Comparison of ENCODE assay signal across 20 mouse cellular contexts in the genomic region with DNA sequence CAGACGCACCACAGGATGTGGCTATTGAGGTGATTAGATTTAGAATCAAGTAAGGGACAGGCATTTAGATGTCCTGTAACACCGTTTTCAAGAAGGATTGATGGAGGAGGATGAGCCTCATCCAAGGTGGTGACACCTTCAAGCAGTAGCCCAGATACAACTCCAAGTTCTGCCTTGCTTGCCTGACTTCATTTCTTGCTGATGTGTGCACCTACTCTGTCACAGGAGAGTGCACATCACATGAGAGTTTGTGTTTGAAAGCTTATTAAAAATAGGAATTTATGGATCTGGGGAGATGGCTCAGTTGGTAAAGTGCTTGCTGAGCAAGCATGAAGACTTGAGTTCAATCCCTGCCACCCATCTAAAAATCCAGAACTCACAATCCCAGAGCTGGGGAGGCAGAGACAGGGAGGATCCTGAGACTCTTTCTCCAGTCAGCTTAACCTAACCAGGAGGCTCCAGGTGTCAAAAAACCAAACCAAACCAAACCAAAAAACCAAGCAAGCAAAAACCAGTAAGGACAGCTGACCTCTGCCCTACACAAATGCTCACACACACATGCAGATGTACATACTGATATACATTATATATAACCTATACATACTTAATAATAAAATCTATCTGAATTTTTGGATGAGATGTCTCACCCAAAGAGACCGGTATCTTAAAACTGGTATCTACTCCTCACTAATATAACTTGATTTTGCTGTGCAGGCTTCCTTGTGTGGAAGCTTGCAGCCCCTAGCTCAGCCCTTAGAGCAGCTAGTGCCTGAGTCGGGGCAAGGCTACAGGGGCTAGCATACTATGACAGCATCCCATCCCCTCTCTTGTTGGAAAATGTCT. TPM values are rescaled to one million over a fixed set of nuclear protein-coding genes. Genes with fewer than 3 reads are reported as not detected.
DNase-seq lines count a peak whose midpoint lies in the region; ATAC-seq and TF ChIP-seq lines count a peak whose summit lies in the region.
"Had no signal": no experiment of that assay in that cellular context is flagged by ENCODE, and none has a peak within 500 bp of the region (broad histone marks: within the 10 kb centered on the region; RNA-seq: fewer than 3 reads in every experiment).

No protein-coding gene starts in this region.

- H3K4me1 ChIP-seq in kidney, adult 2 months (ENCODE audit: control insufficient read depth, insufficient read depth, low read length): no peaks in the 10 kb centered on the region
- no peaks in the 10 kb centered on the region for H3K4me1 ChIP-seq in stomach, postnatal 0 days (replicated peaks; ENCODE audit: control insufficient read depth, insufficient read depth)
- no peaks in the 10 kb centered on the region for H3K4me1 ChIP-seq in forebrain, embryonic 14.5 days (ENCODE audit: control insufficient read depth, insufficient read depth, low read length)
- H3K4me1 ChIP-seq: heart, embryonic 15.5 days; limb, embryonic 12.5 days had no signal

- H3K4me3 ChIP-seq in kidney, adult 2 months (ENCODE audit: insufficient read depth, low read depth, low read length): no peak overlapping the region
- H3K4me3 ChIP-seq in stomach, postnatal 0 days (ENCODE audit: low read depth, low read length): no peak overlapping the region
- H3K4me3 ChIP-seq in forebrain, embryonic 14.5 days (ENCODE audit: low read depth, low read length): no peak overlapping the region
- H3K4me3 ChIP-seq: heart, embryonic 15.5 days; limb, embryonic 12.5 days; myocyte had no signal

- H3K4me2 ChIP-seq in stomach, postnatal 0 days (replicated peaks; ENCODE audit: low read depth): no peak overlapping the region
- H3K4me2 ChIP-seq in forebrain, embryonic 14.5 days (ENCODE audit: low read length): no peak overlapping the region
- H3K4me2 ChIP-seq: heart, embryonic 15.5 days; limb, embryonic 12.5 days had no signal

- no peak overlapping the region for H3K9ac ChIP-seq in stomach, postnatal 0 days (ENCODE audit: low read length)
- no peak overlapping the region for H3K9ac ChIP-seq in forebrain, embryonic 14.5 days (ENCODE audit: low read length)
- H3K9ac ChIP-seq: heart, embryonic 15.5 days; limb, embryonic 12.5 days had no signal

- H3K27ac ChIP-seq in kidney, adult 2 months (ENCODE audit: insufficient read depth, low read depth, low read length): no peak overlapping the region
- no peak overlapping the region for H3K27ac ChIP-seq in stomach, postnatal 0 days (replicated peaks)
- H3K27ac ChIP-seq in forebrain, embryonic 14.5 days (ENCODE audit: low read depth, low read length): no peak overlapping the region
- H3K27ac ChIP-seq: heart, embryonic 15.5 days; limb, embryonic 12.5 days had no signal

- DNase-seq in kidney, adult 2 months: peak; percentile 6
- no peak for DNase-seq in kidney, postnatal 4 days
- DNase-seq in thymus, postnatal 0 days (ENCODE audit: low spot score): peak; percentile 21
- no peak for DNase-seq in thymus, postnatal 25 days
- peak; percentile 1 for DNase-seq in embryo, embryonic 11 days
- peak; percentile 19 for DNase-seq in stomach, postnatal 0 days (ENCODE audit: low spot score)
- DNase-seq in heart, adult 9 months (ENCODE audit: low spot score in 2 of 2): no peak
- DNase-seq in forebrain, embryonic 14.5 days (ENCODE audit: low spot score): no peak
- DNase-seq: adrenal gland, postnatal 14 days; cerebellum, postnatal 25 days; gastrocnemius, postnatal 14 days; kidney, postnatal 25 days; lung, adult 2 months; right cerebral cortex, postnatal 4 days; thymus, postnatal 4 days had no signal

- TF ChIP-seq EP300 in stomach, postnatal 0 days (optimal IDR thresholded peaks at IDR 0.05): no peak

- no peak for TF ChIP-seq CTCF in kidney, adult 2 months (conservative IDR thresholded peaks at IDR 0.05; ENCODE audit: insufficient read depth, insufficient read length, low read depth, low read length)
- no peak for TF ChIP-seq CTCF in stomach, postnatal 0 days (IDR thresholded peaks at IDR 0.05; ENCODE audit: low read depth)

- no peak for ATAC-seq in stomach, postnatal 0 days (ENCODE audit: low FRiP score, low TSS enrichment)
- no peak for ATAC-seq in forebrain, embryonic 14.5 days
- ATAC-seq: inflammation-experienced regulatory T-cells, adult 6 months had no signal

- H3K27me3 ChIP-seq in kidney, adult 2 months (replicated peaks; ENCODE audit: control insufficient read depth, insufficient read depth, low read length): no peaks in the 10 kb centered on the region
- no peaks in the 10 kb centered on the region for H3K27me3 ChIP-seq in stomach, postnatal 0 days (ENCODE audit: control insufficient read depth, insufficient read depth, low read length)
- no peaks in the 10 kb centered on the region for H3K27me3 ChIP-seq in forebrain, embryonic 14.5 days (replicated peaks; ENCODE audit: control insufficient read depth, insufficient read depth, low read length)
- H3K27me3 ChIP-seq: heart, embryonic 15.5 days; limb, embryonic 12.5 days had no signal

- WGBS in kidney, adult 2 months: 62% methylated on average over 4 of the region's 4 CpGs
- 58% methylated on average over 4 of the region's 4 CpGs for WGBS in stomach, postnatal 0 days
- 63% methylated on average over 4 of the region's 4 CpGs for whole genome bisulfite sequencing in forebrain, embryonic 14.5 days

- H3K36me3 ChIP-seq in kidney, adult 2 months (ENCODE audit: control insufficient read depth, insufficient read depth, low read length): no peaks in the 10 kb centered on the region
- H3K36me3 ChIP-seq in stomach, postnatal 0 days (ENCODE audit: control insufficient read depth, insufficient read depth, low read length): no peaks in the 10 kb centered on the region
- H3K36me3 ChIP-seq in forebrain, embryonic 14.5 days (ENCODE audit: control insufficient read depth, insufficient read depth, low read length): no peaks in the 10 kb centered on the region
- H3K36me3 ChIP-seq: heart, embryonic 15.5 days; limb, embryonic 12.5 days had no signal

- TF ChIP-seq POLR2A in kidney, adult 2 months (IDR thresholded peaks at IDR 0.05; ENCODE audit: low read depth, low read length): no peak

- H3K9me3 ChIP-seq in stomach, postnatal 0 days (ENCODE audit: control insufficient read depth, low read length): peaks cover 23% of the 10 kb centered on the region
- H3K9me3 ChIP-seq in forebrain, embryonic 14.5 days (replicated peaks; ENCODE audit: control insufficient read depth, low read length): peaks cover 59% of the 10 kb centered on the region

RNA-seq across cellular contexts. Expression of gene Trpm8, which starts 21.4 kb away (rescaled TPM):
- polyA plus RNA-seq in kidney, adult 2 months (2012; rRNA removed): not detected in 2 replicates
- not detected in 2 replicates for polyA plus RNA-seq in thymus, postnatal 0 days (2015; fragmentation: Nextera tagmentation; extraction: Ambion mirVana)
- polyA plus RNA-seq in stomach, postnatal 0 days (2015; fragmentation: Nextera tagmentation; extraction: Ambion mirVana): 0.02 and 0.06 TPM in 2 replicates
- polyA plus RNA-seq in forebrain, embryonic 14.5 days (2014; fragmentation: Nextera tagmentation; extraction: Ambion mirVana): not detected in 2 replicates
- polyA plus RNA-seq: heart, embryonic 15.5 days; inflammation-experienced regulatory T-cells, adult 6 months; limb, embryonic 12.5 days; lung, adult 2 months; stomach, embryonic 16.5 days had no signal

RNA-seq across cellular contexts. Expression of gene Hjurp, which starts 21.5 kb away (rescaled TPM):
- 12.8 and 14.5 TPM in 2 replicates for polyA plus RNA-seq in kidney, adult 2 months (2012; rRNA removed)
- 82.7 and 102 TPM in 2 replicates for polyA plus RNA-seq in thymus, postnatal 0 days (2015; fragmentation: Nextera tagmentation; extraction: Ambion mirVana)
- polyA plus RNA-seq in stomach, postnatal 0 days (2015; fragmentation: Nextera tagmentation; extraction: Ambion mirVana): 30.0 and 34.1 TPM in 2 replicates
- 64.5 and 76.3 TPM in 2 replicates for polyA plus RNA-seq in forebrain, embryonic 14.5 days (2014; fragmentation: Nextera tagmentation; extraction: Ambion mirVana)

Comparison
In these comparisons a context has a peak if more than half of its experiments do, and no peak if none do; other contexts are left out.
1. DNase-seq: peak in kidney, adult 2 months (single experiment), thymus, postnatal 0 days (single experiment), embryo, embryonic 11 days (single experiment) and stomach, postnatal 0 days (single experiment); none in kidney, postnatal 4 days (0 of 2), thymus, postnatal 25 days (single experiment), heart, adult 9 months (0 of 2) and forebrain, embryonic 14.5 days (single experiment).